Mouse (Mus musculus) lung, postnatal 0 days (tissue): ENCODE results near the gene Gpr137. TPM values are rescaled to one million over a fixed set of nuclear protein-coding genes. Genes with fewer than 3 reads are reported as not detected.
"Not testable (repeated sequence)": the region's sequence is repeated elsewhere in the genome, so short reads cannot be mapped to it uniquely, and the experiment has no call there.

Experiments used
- ATAC-seq: fragments of 200-750 bp; cut with Nextera tagmentation; 2 replicates; pipeline ENCODE4 v1.8.0; 2017; ENCODE audit warnings: moderate library complexity
- DNase-seq: peaks from one replicate; pipeline ENCODE4 v3.0.0-alpha.2; 2016; ENCODE audit warnings: low spot score
- H3K27ac ChIP-seq: fragments of 300-500 bp; sonication (generic); 2 replicates; pipeline ENCODE4 v1.5.1; 2014; ENCODE audit warnings: antibody characterized with exemption, mild to moderate bottlenecking, low read length, mixed read lengths
- H3K27me3 ChIP-seq: fragments of 300-500 bp; sonication (generic); replicated peaks from 2 replicates; pipeline ENCODE4 v1.6.1; 2014; ENCODE audit warnings: low read length, mixed read lengths; ENCODE audit not compliant: insufficient read depth
- H3K36me3 ChIP-seq: fragments of 300-500 bp; sonication (generic); 2 replicates; pipeline ENCODE4 v1.6.1; 2014; ENCODE audit warnings: low read length, mixed read lengths; ENCODE audit not compliant: insufficient read depth
- H3K4me1 ChIP-seq: fragments of 300-500 bp; sonication (generic); 2 replicates; pipeline ENCODE4 v1.6.1; 2014; ENCODE audit warnings: antibody characterized with exemption, low read depth, low read length, mixed read lengths; ENCODE audit not compliant: insufficient read depth
- H3K4me2 ChIP-seq: fragments of 300-500 bp; sonication (generic); replicated peaks from 2 replicates; pipeline ENCODE4 v1.6.1; 2014; ENCODE audit warnings: low read depth, mild to moderate bottlenecking, low read length, moderate library complexity, mixed read lengths
- H3K4me3 ChIP-seq: fragments of 300-500 bp; sonication (generic); 2 replicates; pipeline ENCODE4 v1.5.1; 2014; ENCODE audit warnings: low read depth, low read length
- H3K9ac ChIP-seq: fragments of 300-500 bp; sonication (generic); replicated peaks from 2 replicates; pipeline ENCODE4 v1.6.1; 2014; ENCODE audit warnings: low read depth, mild to moderate bottlenecking
- H3K9me3 ChIP-seq: fragments of 300-500 bp; sonication (generic); 2 replicates; pipeline ENCODE4 v1.6.1; 2016; ENCODE audit warnings: low read length, mixed read lengths
- CTCF ChIP-seq: IDR thresholded peaks from 2 replicates; pipeline ENCODE4 v1.5.1; 2016; ENCODE audit warnings: antibody characterized with exemption, mild to moderate bottlenecking
- EP300 ChIP-seq: IDR thresholded peaks from 2 replicates; pipeline ENCODE4 v1.6.1; 2016; ENCODE audit warnings: antibody characterized with exemption, mild to moderate bottlenecking, control low read depth
- WGBS: fragments of 180-500 bp; shearing (Covaris S2); extraction: QIAGEN DNeasy Blood & Tissue Kit; methylation state at CpG from one replicate; pipeline ENCODE4 v1.1.7; 2014; 5-methylcytosine and 5-hydroxymethylcytosine counted together
- polyA plus RNA-seq: library from polyadenylated mRNA; unstranded; fragments of >200 nt; fragmentation: Nextera tagmentation; extraction: Ambion mirVana; gene quantifications from 2 replicates; pipeline ENCODE4 v1.2.1, GENCODE M21; 2015

The Gpr137 gene
- polyA plus RNA-seq, 1 experiment from 2014 or later = 33.5 TPM

DNA sequence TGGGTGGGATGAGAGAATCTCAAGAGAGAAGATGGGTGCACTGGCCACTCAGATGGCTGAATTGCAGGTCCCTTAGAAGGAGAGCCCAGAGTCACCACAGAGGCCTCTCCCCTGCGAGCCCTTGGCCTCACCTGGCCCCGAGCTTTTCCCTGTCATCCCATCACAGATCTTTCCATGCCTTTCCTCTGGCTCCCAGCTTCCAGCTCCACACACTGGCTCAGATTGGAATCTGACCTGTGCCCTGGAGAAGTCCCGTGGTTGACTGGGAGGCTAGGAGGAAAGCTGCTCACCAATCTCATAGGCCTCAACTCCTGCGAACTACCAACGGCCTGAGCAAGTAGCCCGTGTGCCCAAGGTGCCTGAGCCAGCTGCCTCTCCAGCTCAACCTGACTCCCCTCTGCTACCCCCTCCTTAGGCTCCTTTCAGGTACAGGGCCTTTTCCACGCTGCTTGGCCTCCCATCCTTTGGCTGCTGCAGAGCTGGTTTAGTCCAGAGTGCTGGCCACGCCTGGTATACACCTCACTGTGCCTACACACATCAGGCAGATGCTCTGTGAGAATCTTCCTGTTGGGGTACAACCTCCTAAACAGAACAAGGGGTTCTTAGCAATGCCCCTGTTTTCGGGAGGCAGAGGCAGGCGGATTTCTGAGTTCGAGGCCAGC, 36.7 kb downstream of the Gpr137 start:
- no peak for ATAC-seq
- no peaks in the 10 kb centered on the region for H3K9me3 ChIP-seq
- peaks cover 9% of the 10 kb centered on the region; the same call in 1 of the 2 replicates for H3K36me3 ChIP-seq
- WGBS = 90% methylated on average over 11 of the region's 11 CpGs
- H3K4me1 ChIP-seq = no peaks in the 10 kb centered on the region; the same call in 1 of the 2 replicates
- H3K4me3 ChIP-seq = no peak overlapping the region
- H3K27me3 ChIP-seq = no peaks in the 10 kb centered on the region
- no peak for DNase-seq
- TF ChIP-seq EP300 (no peak), CTCF (no peak)
- no peak overlapping the region for H3K9ac ChIP-seq
- no peak overlapping the region for H3K4me2 ChIP-seq
- H3K27ac ChIP-seq = no peak overlapping the region

DNA sequence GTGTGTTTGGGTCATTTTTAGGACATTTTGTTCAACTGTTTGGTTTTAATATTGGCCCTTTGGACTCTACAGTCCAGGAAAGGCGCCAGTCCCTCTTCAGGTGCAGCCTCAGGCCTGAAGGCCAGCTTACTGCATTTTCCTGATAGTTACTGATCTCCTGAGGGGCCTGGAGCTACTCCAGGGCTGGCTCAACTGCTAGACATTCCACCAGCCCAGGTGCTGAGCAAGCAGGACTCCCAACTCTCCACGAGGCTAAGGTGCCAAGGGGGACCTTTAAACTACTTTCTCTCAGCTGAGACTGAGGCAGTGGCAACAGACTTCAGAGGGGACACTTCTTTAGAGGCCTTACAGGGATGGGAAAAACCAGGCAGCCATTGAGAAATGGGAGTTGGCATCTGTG, 37.4 kb downstream of the Gpr137 start:
- Histone ChIP-seq H3K9ac (no peak overlapping the region), H3K4me1 (no peaks in the 10 kb centered on the region; the same call in 1 of the 2 replicates), H3K36me3 (peaks cover 9% of the 10 kb centered on the region; the same call in 1 of the 2 replicates), H3K27ac (no peak overlapping the region), H3K4me3 (no peak overlapping the region), H3K27me3 (no peaks in the 10 kb centered on the region), H3K4me2 (no peak overlapping the region), H3K9me3 (no peaks in the 10 kb centered on the region)
- TF ChIP-seq CTCF = no peak
- ATAC-seq = no peak
- DNase-seq = no peak
- WGBS = 70% methylated on average over 2 of the region's 2 CpGs

DNA sequence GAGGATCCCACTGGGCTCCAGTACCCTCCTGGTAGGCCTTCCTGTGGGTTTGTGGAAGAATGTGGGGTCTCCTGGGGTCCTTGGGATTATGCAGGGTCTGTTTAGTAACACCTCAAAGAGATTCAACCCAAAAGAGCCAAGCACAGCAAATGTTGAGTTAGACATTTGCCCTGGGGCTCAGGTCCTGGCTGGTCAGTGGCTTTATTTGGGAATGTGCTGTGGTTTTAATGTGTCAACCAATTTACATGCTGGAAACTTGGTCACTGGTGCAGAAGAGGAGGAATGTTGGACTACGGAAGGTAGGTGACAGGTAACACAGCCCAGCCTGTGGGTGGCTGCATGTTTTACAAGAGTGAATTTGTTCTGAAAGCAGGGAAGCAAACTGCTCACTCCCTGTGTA, 39.2 kb downstream of the Gpr137 start:
- no peak overlapping the region for H3K4me3 ChIP-seq

DNA sequence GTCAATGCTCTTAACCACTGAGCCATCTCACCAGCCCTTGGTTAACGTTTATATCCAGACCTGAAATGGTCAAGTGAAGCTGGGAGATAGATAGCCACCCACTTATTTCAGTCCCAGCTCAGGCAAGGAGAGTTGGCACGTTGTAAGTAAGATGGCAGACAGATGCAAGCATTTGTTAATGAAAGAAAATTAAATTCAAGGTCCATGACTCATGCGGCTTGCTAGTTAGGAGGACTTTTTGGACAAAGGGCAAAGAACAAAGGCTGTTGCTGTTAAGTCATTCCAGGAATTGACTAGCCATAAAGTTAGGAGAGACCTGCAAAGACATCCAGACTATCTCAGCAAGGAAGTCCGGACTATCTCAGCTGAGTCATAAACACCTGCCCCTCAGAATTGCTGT, 42.6 kb downstream of the Gpr137 start:
- H3K27me3 ChIP-seq = no peaks in the 10 kb centered on the region
- no peak for DNase-seq
- WGBS = 84% methylated on average over 4 of the region's 4 CpGs
- H3K4me3 ChIP-seq = no peak overlapping the region
- no peak for ATAC-seq
- H3K4me1 ChIP-seq = no peaks in the 10 kb centered on the region
- no peak for TF ChIP-seq CTCF
- TF ChIP-seq EP300 = no peak
- no peak overlapping the region for H3K27ac ChIP-seq
- H3K9ac ChIP-seq = no peak overlapping the region
- H3K4me2 ChIP-seq = no peak overlapping the region
- H3K36me3 ChIP-seq = peaks cover 9% of the 10 kb centered on the region; the same call in 1 of the 2 replicates
- no peaks in the 10 kb centered on the region for H3K9me3 ChIP-seq

More for the DNA sequence above, 39.2 kb downstream of the Gpr137 start:
- whole genome bisulfite sequencing = 88% methylated on average over 1 of the region's 1 CpGs
- H3K9ac ChIP-seq = no peak overlapping the region
- peaks cover 9% of the 10 kb centered on the region; the same call in 1 of the 2 replicates for H3K36me3 ChIP-seq
- no peaks in the 10 kb centered on the region for H3K9me3 ChIP-seq
- H3K27ac ChIP-seq = no peak overlapping the region
- TF ChIP-seq CTCF (no peak), EP300 (no peak)
- no peak overlapping the region for H3K4me2 ChIP-seq
- no peaks in the 10 kb centered on the region for H3K27me3 ChIP-seq
- DNase-seq = no peak
- no peaks in the 10 kb centered on the region for H3K4me1 ChIP-seq
- no peak for ATAC-seq

DNA sequence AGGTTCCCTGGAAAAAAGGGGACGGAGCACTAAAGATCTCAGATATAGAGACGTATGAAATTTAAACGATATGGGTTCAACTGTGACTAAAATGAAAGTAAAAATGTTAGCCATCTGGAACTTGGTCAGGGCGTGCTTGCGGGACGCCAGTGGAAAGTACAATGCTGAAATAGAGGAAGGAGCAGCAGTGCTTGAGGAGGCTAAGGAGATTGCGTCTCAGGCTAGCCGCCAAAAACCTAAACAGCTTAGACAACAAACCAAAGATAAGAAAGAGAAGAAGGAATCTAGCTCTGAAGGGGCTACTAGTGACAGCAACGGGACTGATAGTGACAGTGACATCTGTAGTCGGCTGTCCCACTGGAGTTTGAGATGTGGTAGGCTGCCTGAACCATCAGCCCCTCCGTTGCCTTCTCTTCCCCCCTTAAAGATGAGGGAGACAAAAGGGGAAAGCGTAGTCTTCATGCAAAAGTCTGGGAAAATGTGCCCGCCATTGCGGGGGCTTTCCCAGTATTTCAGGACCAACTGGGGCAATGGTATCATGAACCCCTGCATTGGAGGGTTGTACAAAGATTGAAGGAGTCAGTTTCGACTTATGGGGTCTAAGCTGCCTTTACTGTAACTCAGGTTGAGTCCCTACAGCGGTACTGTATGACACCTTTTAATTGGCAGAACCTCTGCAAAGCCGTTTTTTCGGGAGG, 46.5 kb downstream of the Gpr137 start:
- not testable (repeated sequence) for H3K27me3 ChIP-seq, H3K27ac ChIP-seq, H3K9me3 ChIP-seq, ATAC-seq, H3K9ac ChIP-seq, H3K4me1 ChIP-seq, DNase-seq, H3K4me2 ChIP-seq, H3K4me3 ChIP-seq, H3K36me3 ChIP-seq
- 69% methylated on average over 18 of the region's 18 CpGs for whole genome bisulfite sequencing

DNA sequence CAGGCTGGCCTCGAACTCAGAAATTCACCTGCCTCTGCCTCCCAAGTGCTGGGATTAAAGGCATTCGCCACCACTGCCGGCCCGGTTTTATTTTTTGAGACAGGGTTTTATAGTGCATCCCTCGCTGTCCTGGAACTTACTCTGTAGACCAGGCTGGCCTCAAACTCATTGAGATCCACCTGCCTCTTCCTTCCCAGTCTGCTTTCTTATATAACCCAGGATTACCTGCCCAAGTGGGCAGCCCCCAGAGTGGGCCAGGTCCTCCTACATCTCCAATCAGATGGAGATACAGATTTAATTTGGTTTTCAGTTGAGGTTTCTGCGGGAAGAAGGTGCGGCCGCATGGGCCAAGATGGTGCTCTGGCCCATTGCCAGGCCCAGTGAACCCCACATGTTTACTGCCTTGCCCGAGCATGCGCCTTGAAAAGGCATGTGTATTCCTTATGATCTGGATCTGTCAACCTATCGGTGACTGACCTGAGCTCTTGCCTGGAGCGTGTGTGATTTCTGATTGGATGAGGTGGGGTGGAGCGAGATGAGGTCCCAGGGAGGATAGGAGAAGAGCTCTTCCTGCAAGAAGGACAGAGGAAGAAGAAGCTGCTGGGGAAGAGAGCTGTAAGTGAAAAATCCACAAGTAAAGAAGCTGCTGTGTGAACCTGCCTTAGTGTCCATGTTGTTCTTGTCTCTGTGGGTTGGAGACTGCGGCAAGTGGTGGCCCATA, 48.4 kb downstream of the Gpr137 start:
- no peak for TF ChIP-seq CTCF
- no peak for TF ChIP-seq EP300
- Histone ChIP-seq H3K27ac (no peak overlapping the region), H3K4me3 (no peak overlapping the region), H3K4me2 (no peak overlapping the region), H3K27me3 (no peaks in the 10 kb centered on the region), H3K9ac (no peak overlapping the region), H3K9me3 (no peaks in the 10 kb centered on the region), H3K36me3 (no peaks in the 10 kb centered on the region), H3K4me1 (no peaks in the 10 kb centered on the region)
- no peak for DNase-seq
- WGBS = 92% methylated on average over 14 of the region's 14 CpGs
- ATAC-seq = no peak
